Mouse (Mus musculus): Measurements from ENCODE around the gene Usp30. TPM values are rescaled to one million over a fixed set of nuclear protein-coding genes. Genes with fewer than 3 reads are reported as not detected.

The Usp30 gene
- polyA plus RNA-seq, 1 experiment from 2014 or later: 16.8 TPM

DNA sequence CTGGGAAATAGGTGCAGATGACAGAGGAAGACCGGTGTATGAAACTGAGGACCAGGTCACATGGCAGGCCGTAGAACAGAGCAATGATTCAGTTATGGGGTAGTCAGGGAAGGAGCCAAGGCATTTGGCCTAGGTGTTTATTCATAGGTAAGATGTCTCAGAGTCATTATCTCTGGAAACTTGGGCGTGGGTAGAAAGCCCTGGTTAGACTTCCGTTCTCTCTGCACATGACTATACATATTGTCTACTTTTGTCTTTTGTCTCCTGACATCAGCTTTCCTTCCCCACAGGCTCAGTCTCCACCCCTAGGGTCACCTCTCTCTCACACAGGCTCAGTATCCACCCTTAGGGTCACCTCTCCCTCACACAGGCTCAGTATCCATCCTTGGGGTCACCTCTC, 21.5 kb upstream of the Usp30 start:
- H3K9me3 ChIP-seq: no peaks in the 10 kb centered on the region
- H3K36me3 ChIP-seq: peaks cover 48% of the 10 kb centered on the region
- ATAC-seq (ENCODE audit: low FRiP score): no peak
- H3K4me1 ChIP-seq (replicated peaks): peaks cover 8% of the 10 kb centered on the region
- no peak overlapping the region for H3K27ac ChIP-seq
- 0 out of 2 replicates have a peak, but pooled peaks cover 5% of the 10 kb centered on the region for H3K27me3 ChIP-seq
- H3K4me2 ChIP-seq: no peak overlapping the region
- no peak overlapping the region for H3K4me3 ChIP-seq
- no peak overlapping the region for H3K9ac ChIP-seq
- WGBS: 88% methylated on average over 4 of the region's 4 CpGs

DNA sequence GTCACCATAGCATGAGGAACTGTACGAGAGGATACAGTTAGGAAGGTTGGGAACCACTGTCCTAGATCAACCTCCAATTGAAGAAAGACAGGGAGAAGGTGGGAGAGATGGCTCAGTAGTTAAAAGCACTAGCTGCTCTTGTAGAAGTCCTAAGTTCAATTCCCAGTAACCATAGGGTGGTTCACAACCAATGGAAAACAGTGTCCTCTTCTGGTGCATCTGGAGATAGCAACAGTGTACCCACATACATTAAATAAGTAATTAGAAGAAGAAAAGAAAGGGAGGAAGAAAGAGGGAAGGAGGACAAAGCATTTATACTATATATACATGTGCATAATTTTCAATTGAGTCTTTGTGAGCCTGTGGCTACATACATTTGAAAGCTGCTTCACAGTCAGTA, 20.1 kb upstream of the Usp30 start:
- Histone ChIP-seq H3K9me3 (no peaks in the 10 kb centered on the region), H3K4me3 (no peak overlapping the region), H3K9ac (no peak overlapping the region), H3K36me3 (peaks cover 52% of the 10 kb centered on the region), H3K4me1 (replicated peaks) (peaks cover 15% of the 10 kb centered on the region), H3K4me2 (no peak overlapping the region), H3K27ac (no peak overlapping the region), H3K27me3 (0 out of 2 replicates have a peak, but pooled peaks cover 5% of the 10 kb centered on the region)
- no peak for ATAC-seq (ENCODE audit: low FRiP score)
- 89% methylated on average over 1 of the region's 1 CpGs for WGBS

DNA sequence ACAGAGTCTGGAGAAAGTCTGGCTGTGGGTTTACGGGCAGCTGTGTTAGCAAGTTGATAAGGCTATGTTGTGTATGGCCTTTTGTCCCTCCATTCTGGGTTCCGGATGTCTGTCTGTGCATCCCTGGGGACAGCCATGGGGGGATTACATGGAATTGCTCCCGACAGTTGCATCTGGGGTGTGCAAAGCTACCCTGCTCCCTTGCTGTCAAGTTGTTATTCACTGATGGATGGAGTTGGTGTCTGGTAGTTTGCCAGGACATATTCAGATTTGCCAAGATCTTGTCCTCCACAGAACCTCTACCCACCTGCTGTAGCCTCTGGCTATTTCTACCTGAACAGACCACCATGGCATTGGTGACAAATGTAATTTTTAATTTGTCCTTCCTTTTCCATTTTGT, 19.1 kb upstream of the Usp30 start:
- no peak for ATAC-seq (ENCODE audit: low FRiP score)
- peaks cover 53% of the 10 kb centered on the region for H3K36me3 ChIP-seq
- no peak overlapping the region for H3K27ac ChIP-seq
- H3K4me3 ChIP-seq: no peak overlapping the region
- 0 out of 2 replicates have a peak, but pooled peaks cover 5% of the 10 kb centered on the region for H3K27me3 ChIP-seq
- H3K9me3 ChIP-seq: no peaks in the 10 kb centered on the region
- whole genome bisulfite sequencing: 66% methylated on average over 3 of the region's 3 CpGs
- H3K4me2 ChIP-seq: no peak overlapping the region
- H3K4me1 ChIP-seq (replicated peaks): peaks cover 11% of the 10 kb centered on the region
- no peak overlapping the region for H3K9ac ChIP-seq

DNA sequence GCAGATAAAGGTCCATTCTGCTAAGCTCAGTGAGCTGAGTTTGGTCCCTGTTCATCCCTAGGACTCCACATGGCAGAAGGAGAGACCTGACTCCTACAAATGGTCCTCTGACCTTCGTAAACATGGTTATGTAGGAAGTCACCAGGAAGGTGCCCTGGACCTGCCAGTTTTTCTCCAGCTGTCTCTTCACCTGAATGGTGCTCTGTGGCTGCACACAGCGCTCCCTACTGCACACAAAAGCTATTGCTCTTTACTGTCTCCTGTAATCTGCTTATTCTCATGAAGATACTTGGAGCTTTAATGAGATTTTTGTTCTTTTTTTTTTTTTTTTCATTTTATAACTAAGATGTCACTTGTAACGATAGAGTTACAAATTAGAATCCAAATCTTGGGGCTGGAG, 18.7 kb upstream of the Usp30 start:
- Histone ChIP-seq H3K9ac (no peak overlapping the region), H3K4me2 (no peak overlapping the region), H3K36me3 (peaks cover 53% of the 10 kb centered on the region), H3K4me1 (replicated peaks) (peaks cover 11% of the 10 kb centered on the region), H3K27me3 (0 out of 2 replicates have a peak, but pooled peaks cover 5% of the 10 kb centered on the region), H3K27ac (no peak overlapping the region), H3K9me3 (no peaks in the 10 kb centered on the region), H3K4me3 (no peak overlapping the region)
- ATAC-seq (ENCODE audit: low FRiP score): no peak
- WGBS: 54% methylated on average over 3 of the region's 3 CpGs

DNA sequence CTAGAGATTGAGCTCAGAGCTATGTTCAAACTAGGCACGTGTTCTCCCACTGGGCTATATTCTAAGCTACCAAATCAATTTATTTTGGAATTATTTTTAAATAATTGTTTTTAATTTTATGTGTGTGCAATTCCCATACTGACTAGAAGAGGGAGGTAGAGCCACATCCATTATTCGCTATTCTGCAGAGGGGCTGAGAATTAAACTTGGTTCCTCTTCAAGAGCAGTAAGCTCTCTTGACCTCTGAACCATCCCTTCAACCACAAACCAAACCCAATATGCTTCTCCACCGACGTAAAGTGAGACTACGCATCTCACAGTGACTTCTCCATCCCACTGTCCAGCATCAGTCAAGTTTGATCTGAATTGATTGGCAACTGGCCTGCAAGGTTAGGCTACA, 18.1 kb upstream of the Usp30 start:
- no peak overlapping the region for H3K4me3 ChIP-seq
- peaks cover 11% of the 10 kb centered on the region for H3K4me1 ChIP-seq (replicated peaks)
- H3K27me3 ChIP-seq: 0 out of 2 replicates have a peak, but pooled peaks cover 5% of the 10 kb centered on the region
- 89% methylated on average over 5 of the region's 5 CpGs for WGBS
- peaks cover 51% of the 10 kb centered on the region for H3K36me3 ChIP-seq
- H3K4me2 ChIP-seq: no peak overlapping the region
- no peak overlapping the region for H3K9ac ChIP-seq
- no peak for ATAC-seq (ENCODE audit: low FRiP score)
- no peak overlapping the region for H3K27ac ChIP-seq
- no peaks in the 10 kb centered on the region for H3K9me3 ChIP-seq

DNA sequence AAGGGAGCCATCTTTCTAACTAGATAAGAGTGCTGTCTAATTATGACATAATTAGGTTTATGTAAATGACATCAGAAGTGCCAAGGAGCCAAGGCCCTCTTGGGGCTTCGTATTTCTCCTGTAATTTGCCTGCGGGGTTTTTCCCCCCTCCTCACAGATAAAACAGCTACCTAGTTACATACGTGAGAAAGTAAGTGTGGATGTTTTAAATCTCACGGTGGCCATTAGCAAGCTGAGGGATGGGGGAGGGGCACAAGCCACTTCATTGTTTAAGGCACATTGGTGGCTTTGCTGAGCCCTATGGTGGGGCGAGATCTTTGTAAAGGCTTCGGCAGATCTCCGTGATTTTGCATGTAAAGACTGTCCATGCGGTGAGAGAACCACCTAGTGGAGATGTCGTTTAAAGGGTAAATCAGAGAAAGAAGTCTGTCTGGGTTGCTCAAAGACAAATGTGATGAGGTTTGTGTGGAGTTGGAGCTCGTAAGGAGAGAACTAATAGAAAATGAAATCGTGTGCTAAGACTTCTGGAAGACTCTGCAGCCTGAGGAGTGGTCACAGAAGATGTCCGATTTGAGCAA, 16.4 kb upstream of the Usp30 start:
- peaks cover 44% of the 10 kb centered on the region for H3K36me3 ChIP-seq
- peaks cover 11% of the 10 kb centered on the region for H3K4me1 ChIP-seq (replicated peaks)
- WGBS: 49% methylated on average over 12 of the region's 12 CpGs
- no peak overlapping the region for H3K4me3 ChIP-seq
- H3K27ac ChIP-seq: peak overlapping the region; percentile 37; the same call in 1 of the 2 replicates
- H3K4me2 ChIP-seq: no peak overlapping the region
- ATAC-seq (ENCODE audit: low FRiP score): no peak
- H3K9me3 ChIP-seq: no peaks in the 10 kb centered on the region
- no peak overlapping the region for H3K9ac ChIP-seq
- H3K27me3 ChIP-seq: no peaks in the 10 kb centered on the region

DNA sequence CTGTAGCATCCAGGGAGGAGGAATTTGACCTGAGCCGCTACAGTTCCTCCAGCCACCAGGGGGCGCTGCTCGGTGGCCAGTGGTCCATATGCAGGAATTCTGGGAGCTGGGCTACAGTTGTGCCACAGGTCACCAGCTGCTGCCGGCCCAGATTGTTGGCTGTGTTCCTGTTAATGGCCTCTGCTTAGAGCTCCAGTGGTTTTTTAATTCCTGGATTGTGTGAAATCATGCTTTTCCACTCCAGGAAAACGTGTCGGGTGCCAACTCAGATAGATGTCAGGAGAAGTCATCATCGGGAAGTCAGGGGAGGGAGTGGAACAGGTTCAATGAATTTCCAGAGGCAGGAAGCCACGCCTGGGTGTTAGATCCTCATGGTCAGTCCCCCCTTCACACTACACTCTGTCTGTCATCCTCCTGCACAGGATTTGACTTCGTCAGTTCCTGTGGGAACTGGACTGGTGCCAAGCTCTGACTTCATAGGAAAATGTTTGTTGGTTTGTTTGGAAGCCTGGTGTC, 13.0 kb upstream of the Usp30 start:
- Histone ChIP-seq H3K27me3 (no peaks in the 10 kb centered on the region), H3K27ac (no peak overlapping the region), H3K4me3 (no peak overlapping the region), H3K4me2 (no peak overlapping the region), H3K36me3 (peaks cover 64% of the 10 kb centered on the region), H3K4me1 (replicated peaks) (peaks cover 11% of the 10 kb centered on the region), H3K9me3 (no peaks in the 10 kb centered on the region), H3K9ac (no peak overlapping the region)
- ATAC-seq (ENCODE audit: low FRiP score): no peak
- WGBS: 36% methylated on average over 9 of the region's 9 CpGs

DNA sequence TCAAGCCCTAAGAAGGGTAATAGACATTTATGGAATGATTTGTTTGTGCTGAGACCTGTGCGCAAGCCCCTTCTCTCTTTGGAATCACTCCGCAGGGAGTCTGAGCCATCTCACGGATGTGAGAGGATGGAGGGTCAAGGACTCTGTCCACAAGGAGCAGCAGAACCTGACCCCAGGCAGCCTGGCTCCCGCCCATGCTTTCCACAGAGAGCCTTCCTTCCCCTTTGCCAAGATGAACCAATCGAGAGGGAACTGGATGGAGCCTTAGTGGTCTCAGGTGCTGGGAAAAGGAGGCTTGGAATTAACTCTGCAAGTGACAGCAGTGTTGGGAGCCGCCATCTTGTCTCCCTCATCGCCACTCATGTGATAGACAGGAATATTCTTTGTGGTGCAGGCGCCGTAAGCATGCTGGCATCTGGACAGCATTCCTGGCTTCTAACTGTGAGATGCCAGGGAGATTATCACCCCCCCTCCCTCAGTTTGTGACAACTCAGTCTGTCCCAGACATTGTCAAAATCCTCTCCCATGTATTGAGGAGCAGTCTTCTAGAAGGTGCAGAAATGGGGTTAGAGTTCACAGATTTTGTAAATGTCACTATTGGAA, 8.0 kb upstream of the Usp30 start:
- Histone ChIP-seq H3K4me3 (no peak overlapping the region), H3K9ac (no peak overlapping the region), H3K4me2 (no peak overlapping the region), H3K27ac (no peak overlapping the region), H3K9me3 (no peaks in the 10 kb centered on the region), H3K36me3 (peaks cover 74% of the 10 kb centered on the region), H3K4me1 (replicated peaks) (no peaks in the 10 kb centered on the region), H3K27me3 (no peaks in the 10 kb centered on the region)
- no peak for ATAC-seq (ENCODE audit: low FRiP score)
- 81% methylated on average over 9 of the region's 9 CpGs for WGBS

DNA sequence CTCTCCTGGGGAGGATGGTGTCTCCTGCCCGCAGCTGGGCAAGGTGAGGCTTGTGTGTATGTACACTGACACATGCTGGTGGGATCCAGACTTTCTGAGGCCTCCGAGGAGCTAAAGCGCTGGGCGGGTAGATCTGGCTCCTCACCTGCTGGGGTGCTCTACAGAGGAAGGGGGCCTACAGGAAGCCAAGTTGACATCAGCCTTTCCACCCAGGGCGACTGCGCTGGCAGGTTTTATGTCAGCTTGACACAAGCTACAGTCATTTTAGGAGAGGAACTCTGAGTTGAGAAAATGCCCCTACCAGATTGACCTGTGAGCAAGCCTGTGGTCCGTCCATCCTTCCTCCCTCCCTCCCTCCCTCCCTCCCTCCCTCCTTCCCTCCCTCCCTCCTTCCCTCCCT, 3.6 kb upstream of the Usp30 start:
- Histone ChIP-seq H3K36me3 (peaks cover 64% of the 10 kb centered on the region), H3K9me3 (no peaks in the 10 kb centered on the region), H3K27ac (no peak overlapping the region), H3K4me2 (no peak overlapping the region), H3K9ac (no peak overlapping the region), H3K4me1 (replicated peaks) (0 out of 2 replicates have a peak, but pooled peaks cover 4% of the 10 kb centered on the region), H3K4me3 (no peak overlapping the region), H3K27me3 (no peaks in the 10 kb centered on the region)
- no peak for ATAC-seq (ENCODE audit: low FRiP score)
- 55% methylated on average over 7 of the region's 7 CpGs for WGBS

DNA sequence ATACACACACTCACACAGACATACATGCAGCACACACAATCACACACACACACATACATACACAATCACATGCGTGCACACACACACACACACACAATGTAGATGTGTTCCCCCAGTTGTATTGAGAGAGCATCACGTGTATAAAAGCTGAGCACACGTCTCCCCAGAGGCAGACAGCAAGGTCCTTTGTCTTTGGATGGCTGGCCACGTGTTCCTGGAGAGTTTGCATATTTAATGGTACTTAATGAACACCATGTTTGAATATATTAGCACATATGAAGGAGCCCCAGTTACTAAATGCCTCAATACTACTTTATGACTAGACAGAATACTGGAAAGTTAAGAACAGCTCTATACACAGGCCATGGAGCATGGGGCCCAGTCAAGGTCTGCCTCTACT, 1.3 kb upstream of the Usp30 start:
- Histone ChIP-seq H3K9ac (no peak overlapping the region), H3K4me2 (no peak overlapping the region), H3K36me3 (peaks cover 51% of the 10 kb centered on the region), H3K4me3 (no peak overlapping the region), H3K27me3 (no peaks in the 10 kb centered on the region), H3K9me3 (no peaks in the 10 kb centered on the region), H3K27ac (no peak overlapping the region), H3K4me1 (replicated peaks) (0 out of 2 replicates have a peak, but pooled peaks cover 4% of the 10 kb centered on the region)
- no peak for ATAC-seq (ENCODE audit: low FRiP score)
- 44% methylated on average over 4 of the region's 4 CpGs for WGBS

DNA sequence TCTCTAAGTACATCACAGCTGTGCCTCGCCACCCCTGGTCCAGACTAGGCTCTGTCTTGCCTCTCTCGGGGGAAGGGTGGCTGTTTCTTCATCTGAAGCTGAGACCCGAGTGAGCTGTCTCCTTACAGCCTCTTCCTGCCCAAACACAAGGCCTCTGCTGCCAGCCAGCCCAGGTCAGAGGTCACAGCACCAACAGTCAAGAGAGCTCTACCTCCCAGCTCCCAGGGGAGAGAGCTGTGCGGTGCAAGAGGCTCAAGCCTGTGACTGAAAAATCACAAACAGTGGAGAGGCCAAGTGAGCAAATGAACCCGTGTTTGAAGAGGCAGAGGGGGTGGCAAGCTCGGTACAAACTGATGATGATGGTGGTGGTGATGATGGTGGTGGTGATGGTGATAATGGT, 1.3 kb downstream of the Usp30 start:
- no peak overlapping the region for H3K4me3 ChIP-seq
- H3K36me3 ChIP-seq: peaks cover 39% of the 10 kb centered on the region
- H3K4me1 ChIP-seq (replicated peaks): 0 out of 2 replicates have a peak, but pooled peaks cover 4% of the 10 kb centered on the region
- no peak overlapping the region for H3K27ac ChIP-seq
- WGBS: 50% methylated on average over 6 of the region's 6 CpGs
- H3K9me3 ChIP-seq: no peaks in the 10 kb centered on the region
- H3K4me2 ChIP-seq: no peak overlapping the region
- H3K9ac ChIP-seq: no peak overlapping the region
- no peaks in the 10 kb centered on the region for H3K27me3 ChIP-seq
- no peak for ATAC-seq (ENCODE audit: low FRiP score)

DNA sequence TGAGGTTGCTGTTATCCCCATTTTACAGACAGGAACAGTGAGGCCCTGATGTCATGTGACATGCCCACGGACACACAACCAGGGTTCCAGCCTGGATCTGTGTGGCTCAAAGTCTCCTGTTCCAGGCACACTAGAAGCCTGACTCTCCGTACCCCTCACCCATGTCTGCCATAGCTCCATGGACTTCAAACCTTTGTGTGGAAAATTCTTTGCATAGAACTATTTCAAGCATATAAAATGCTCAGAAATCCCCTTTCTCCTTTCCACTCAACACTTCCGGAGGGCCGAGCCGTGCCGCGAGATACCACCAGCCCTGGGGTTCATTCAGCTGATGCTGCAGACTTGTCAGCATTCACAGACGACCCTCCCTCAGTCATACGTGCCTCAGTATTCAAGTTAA, 2.3 kb downstream of the Usp30 start:
- H3K4me1 ChIP-seq (replicated peaks): peaks cover 9% of the 10 kb centered on the region; the same call in 1 of the 2 replicates
- no peak overlapping the region for H3K4me2 ChIP-seq
- no peak overlapping the region for H3K4me3 ChIP-seq
- no peak for ATAC-seq (ENCODE audit: low FRiP score)
- H3K27ac ChIP-seq: no peak overlapping the region
- 85% methylated on average over 9 of the region's 9 CpGs for WGBS
- H3K9me3 ChIP-seq: no peaks in the 10 kb centered on the region
- H3K9ac ChIP-seq: no peak overlapping the region
- H3K36me3 ChIP-seq: peaks cover 36% of the 10 kb centered on the region
- H3K27me3 ChIP-seq: no peaks in the 10 kb centered on the region

DNA sequence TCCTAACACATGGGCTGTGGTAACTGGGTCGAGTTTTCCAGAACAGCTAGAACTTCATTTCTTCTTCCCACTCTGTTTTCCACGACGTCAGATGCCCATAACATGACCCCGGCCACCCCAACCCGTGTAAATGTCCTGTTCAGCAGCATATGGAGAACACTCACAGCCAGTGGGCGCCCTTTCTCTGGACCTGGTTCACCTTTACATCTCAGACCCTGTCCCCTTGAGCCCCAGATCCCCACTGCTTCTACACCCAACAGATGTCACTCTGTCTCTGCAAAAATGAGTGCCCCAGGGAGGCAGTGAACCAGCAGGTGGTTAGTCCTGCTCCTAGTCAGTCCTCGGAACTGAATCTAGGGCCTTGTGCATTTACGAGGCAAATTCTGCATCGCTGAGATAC, 2.7 kb downstream of the Usp30 start:
- Histone ChIP-seq H3K4me3 (no peak overlapping the region), H3K27me3 (no peaks in the 10 kb centered on the region), H3K27ac (no peak overlapping the region), H3K4me2 (no peak overlapping the region), H3K9ac (no peak overlapping the region), H3K36me3 (peaks cover 31% of the 10 kb centered on the region), H3K4me1 (replicated peaks) (peaks cover 9% of the 10 kb centered on the region; the same call in 1 of the 2 replicates), H3K9me3 (no peaks in the 10 kb centered on the region)
- no peak for ATAC-seq (ENCODE audit: low FRiP score)
- 80% methylated on average over 9 of the region's 9 CpGs for WGBS
